Comparison of ENCODE assay signal across 8 mouse cellular contexts in genomic region chr8:123884721-123885565, GRCm38 (mm10). TPM values are rescaled to one million over a fixed set of nuclear protein-coding genes. Genes with fewer than 3 reads are reported as not detected.
DNase-seq lines count a peak whose midpoint lies in the region; ATAC-seq and TF ChIP-seq lines count a peak whose summit lies in the region.

No protein-coding gene starts in this region.

- TF ChIP-seq POLR2A in heart, adult 2 months (IDR thresholded peaks at IDR 0.05; ENCODE audit: insufficient read depth, low read depth, low read length): no peak

- no peak for TF ChIP-seq CTCF in heart, adult 2 months (IDR thresholded peaks at IDR 0.05)

- intact Hi-C loops in heart, adult 2 months (cut with DNase I): no loop called here
- intact Hi-C loops in left cerebral cortex, postnatal 14 days (cut with DNase I): loop anchor here (5.0 kb wide), 1 partner anchor 43 kb away; no protein-coding TSS in a partner anchor

- H3K4me2 ChIP-seq in heart, embryonic 13.5 days: peak overlapping the region; percentile 52

- no peaks in the 10 kb centered on the region for H3K79me2 ChIP-seq in heart, adult 2 months (replicated peaks; ENCODE audit: control insufficient read depth, insufficient read depth, low read length)

- no peaks in the 10 kb centered on the region for H3K9me3 ChIP-seq in heart, embryonic 13.5 days

- TF ChIP-seq EP300 in heart, adult 2 months (IDR thresholded peaks at IDR 0.05; ENCODE audit: insufficient read depth, low read depth, low read length): no peak

- ATAC-seq in heart, embryonic 13.5 days (ENCODE audit: extremely low read depth, insufficient number of reproducible peaks, low FRiP score, low TSS enrichment): no peak

- H3K4me1 ChIP-seq in heart, embryonic 13.5 days: peaks cover 29% of the 10 kb centered on the region
- no peaks in the 10 kb centered on the region for H3K4me1 ChIP-seq in heart, adult 2 months (ENCODE audit: control insufficient read depth, insufficient read depth, low read length)

- DNase-seq in heart, adult 2 months: no peak
- DNase-seq in brain, embryonic 18.5 days (ENCODE audit: low read depth, low spot score): peak; percentile 49
- peak; percentile 43 to 59 for DNase-seq in frontal cortex, postnatal 25 days (ENCODE audit: low spot score in 2 of 2)
- peak; percentile 82 to 92 for DNase-seq in left cerebral cortex, postnatal 14 days (ENCODE audit: low spot score in 2 of 2)
- peak; percentile 81 to 83 for DNase-seq in right cerebral cortex, adult 2 months (ENCODE audit: low spot score in 2 of 2)
- DNase-seq in thymus, postnatal 25 days: no peak
- DNase-seq in yolk sac, embryonic 10.5 days (ENCODE audit: low spot score): no peak

- WGBS in heart, embryonic 13.5 days: 8% methylated on average over 13 of the region's 14 CpGs
- 9% methylated on average over 14 of the region's 14 CpGs for WGBS in heart, adult 2 months

- H3K27me3 ChIP-seq in heart, embryonic 13.5 days (replicated peaks): peaks cover 39% of the 10 kb centered on the region
- H3K27me3 ChIP-seq in heart, adult 2 months (ENCODE audit: control insufficient read depth, insufficient read depth, low read length): no peaks in the 10 kb centered on the region

- no peak overlapping the region for H3K4me3 ChIP-seq in heart, embryonic 13.5 days
- H3K4me3 ChIP-seq in heart, adult 2 months: no peak overlapping the region

- peak overlapping the region; percentile 60 for H3K27ac ChIP-seq in heart, embryonic 13.5 days (replicated peaks)
- no peak overlapping the region for H3K27ac ChIP-seq in heart, adult 2 months

- peak overlapping the region; percentile 61 for H3K9ac ChIP-seq in heart, embryonic 13.5 days
- H3K9ac ChIP-seq in heart, adult 2 months (ENCODE audit: low read depth, low read length): no peak overlapping the region

- H3K36me3 ChIP-seq in heart, embryonic 13.5 days: no peaks in the 10 kb centered on the region
- H3K36me3 ChIP-seq in heart, adult 2 months (ENCODE audit: control insufficient read depth, insufficient read depth, low read length): no peaks in the 10 kb centered on the region

RNA-seq across cellular contexts. Expression of gene Acta1, which starts 9.6 kb away (rescaled TPM):
- polyA plus RNA-seq in heart, embryonic 13.5 days (2015; fragmentation: Nextera tagmentation; extraction: Ambion mirVana): 292 and 377 TPM in 2 replicates
- 100 to 1,000 TPM; 229 to 294 TPM for total RNA-seq in heart, adult 2 months (2021)
- polyA plus RNA-seq in heart, adult 2 months (2012; rRNA removed): 1,051 and 1,757 TPM in 2 replicates
- 10 to 100 TPM in 1 of 2 experiments, 1 to 10 TPM in 1; 9.3 to 11.5 TPM for total RNA-seq in left cerebral cortex, postnatal 14 days (2021)

RNA-seq across cellular contexts. Expression of gene Ccsap, which starts 24.9 kb away (rescaled TPM):
- polyA plus RNA-seq in heart, embryonic 13.5 days (2015; fragmentation: Nextera tagmentation; extraction: Ambion mirVana): 2.5 TPM in 2 replicates
- total RNA-seq in heart, adult 2 months (2021): under 1 TPM; 0.68 to 0.81 TPM
- polyA plus RNA-seq in heart, adult 2 months (2012; rRNA removed): 0.18 and 0.70 TPM in 2 replicates
- total RNA-seq in left cerebral cortex, postnatal 14 days (2021): 10 to 100 TPM; 69.8 to 73.6 TPM

Comparison
In these comparisons a context has a peak if more than half of its experiments do, and no peak if none do; other contexts are left out.
1. DNase-seq: peak in brain, embryonic 18.5 days (single experiment), frontal cortex, postnatal 25 days (2 of 2), left cerebral cortex, postnatal 14 days (2 of 2) and right cerebral cortex, adult 2 months (2 of 2); none in heart, adult 2 months (0 of 2), thymus, postnatal 25 days (single experiment) and yolk sac, embryonic 10.5 days (single experiment).
2. RNA of gene Acta1, which starts 9.6 kb away (total RNA-seq): 229 to 294 TPM in heart, adult 2 months; 9.3 to 11.5 TPM in left cerebral cortex, postnatal 14 days; every median in the first group is over 10 times any median in the second.
3. RNA of gene Ccsap, which starts 24.9 kb away (total RNA-seq): 69.8 to 73.6 TPM in left cerebral cortex, postnatal 14 days; 0.68 to 0.81 TPM in heart, adult 2 months; every median in the first group is over 10 times any median in the second.